Mouse (Mus musculus): ENCODE results near the gene Nectin1. TPM values are rescaled to one million over a fixed set of nuclear protein-coding genes. Genes with fewer than 3 reads are reported as not detected.

Nectin1 gene
- total RNA-seq, 2 experiments from 2014 or later: 112 to 114 TPM

DNA sequence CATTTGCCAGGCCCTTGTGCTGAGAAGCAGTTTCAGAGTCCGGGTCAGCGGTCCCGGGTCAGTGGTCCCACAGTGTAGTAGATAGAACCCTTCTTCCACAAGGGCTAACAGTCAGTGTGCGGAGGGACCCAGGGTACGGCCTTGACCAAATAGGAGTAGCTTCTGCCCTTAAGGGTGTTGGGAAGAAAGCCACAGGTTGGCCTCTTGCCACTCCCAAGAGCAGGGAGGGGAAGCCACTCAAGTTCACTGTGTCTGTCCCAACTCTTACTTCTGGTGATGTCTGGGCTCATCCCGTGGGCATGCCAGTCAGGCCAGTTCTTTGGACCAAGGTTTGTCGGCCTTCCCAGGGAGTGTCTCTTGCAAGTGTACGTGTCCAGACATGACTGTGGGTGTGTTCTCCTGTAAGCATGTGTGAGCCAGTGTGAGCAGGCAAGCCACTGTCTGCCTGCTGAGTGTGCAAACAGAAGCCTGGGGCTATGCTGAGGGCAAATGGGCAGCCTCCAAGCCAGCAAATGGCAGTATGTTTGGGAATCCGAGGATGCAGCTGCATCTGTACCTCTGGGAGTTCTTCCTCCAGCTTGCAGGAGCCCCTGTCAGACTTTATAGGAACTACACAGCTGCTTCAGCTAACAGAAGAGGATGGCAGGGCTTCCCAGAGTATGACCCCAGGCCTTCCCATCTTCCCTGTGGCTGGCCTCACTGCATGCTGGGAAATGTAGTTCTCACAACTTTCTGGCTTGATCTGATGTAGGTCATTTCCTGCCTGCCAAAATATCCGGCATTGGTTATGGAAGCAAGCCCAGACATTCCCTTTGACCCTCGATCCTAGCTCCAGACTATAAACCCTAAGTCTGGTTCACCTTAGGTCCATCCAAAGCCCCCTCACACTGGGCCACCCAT, 53.3 kb downstream of the Nectin1 start:
- no peak for DNase-seq (ENCODE audit: extremely low spot score in 1 of 2, low spot score in 2 of 2)
- Histone ChIP-seq H3K27ac (no peak overlapping the region), H3K4me3 (no peak overlapping the region)
- intact Hi-C loops (cut with DNase I): no loop called here
- TF ChIP-seq CTCF (IDR thresholded peaks at IDR 0.05): no peak

- Histone ChIP-seq H3K27ac (no peak overlapping the region), H3K4me3 (no peak overlapping the region)
- DNase-seq (ENCODE audit: extremely low spot score in 1 of 2, low spot score in 2 of 2): no peak
- intact Hi-C loops (cut with DNase I): no loop called here
- TF ChIP-seq CTCF (IDR thresholded peaks at IDR 0.05): no peak
Measured at GRCm38 (mm10) chr9:43797746-43798145, 54.0 kb downstream of the Nectin1 start.

- H3K27ac ChIP-seq: no peak overlapping the region
- intact Hi-C loops (cut with DNase I): loop anchor here (2.0 kb wide), 1 partner anchor 462 kb away; no protein-coding TSS in a partner anchor
- no peak for DNase-seq (ENCODE audit: extremely low spot score in 1 of 2, low spot score in 2 of 2)
- H3K4me3 ChIP-seq: no peak overlapping the region
- TF ChIP-seq CTCF (IDR thresholded peaks at IDR 0.05): no peak
Measured at GRCm38 (mm10) chr9:43800525-43800924, 56.7 kb downstream of the Nectin1 start.

- peak; percentile 84 for TF ChIP-seq CTCF (IDR thresholded peaks at IDR 0.05)
- intact Hi-C loops (cut with DNase I): loop anchor here (2.0 kb wide), 2 partner anchors 59 to 463 kb away; partner anchors contain the start of gene Nectin1
- no peak overlapping the region for H3K4me3 ChIP-seq
- no peak overlapping the region for H3K27ac ChIP-seq
- DNase-seq (ENCODE audit: extremely low spot score in 1 of 2, low spot score in 2 of 2): peak; percentile 39 to 43
Measured at GRCm38 (mm10) chr9:43801911-43802310, 58.1 kb downstream of the Nectin1 start.

DNA sequence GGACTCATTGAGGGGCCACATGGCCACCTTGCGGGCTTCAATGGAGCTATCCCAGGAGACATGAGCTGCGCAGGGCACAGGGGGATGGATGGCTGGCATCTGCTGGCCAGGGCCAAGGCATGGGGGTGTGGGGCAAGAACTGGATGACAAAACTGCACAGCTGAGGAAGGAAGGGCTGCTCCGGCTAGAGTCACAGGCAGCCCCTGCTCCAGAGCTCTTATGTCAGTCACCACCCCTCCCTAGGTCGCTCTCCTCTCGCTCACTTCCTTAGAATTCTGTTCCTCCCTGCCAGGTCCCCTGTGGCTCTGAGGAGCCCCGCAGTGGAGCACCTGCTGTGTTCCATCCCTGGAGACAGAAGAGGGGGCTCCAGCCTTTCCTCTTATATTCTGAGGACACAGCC, 63.8 kb downstream of the Nectin1 start:
- Histone ChIP-seq H3K4me3 (no peak overlapping the region), H3K27ac (no peak overlapping the region)
- no peak for TF ChIP-seq CTCF (IDR thresholded peaks at IDR 0.05)
- intact Hi-C loops (cut with DNase I): no loop called here
- DNase-seq (ENCODE audit: extremely low spot score in 1 of 2, low spot score in 2 of 2): no peak

- no peak overlapping the region for H3K27ac ChIP-seq
- TF ChIP-seq CTCF (IDR thresholded peaks at IDR 0.05): no peak
- no peak overlapping the region for H3K4me3 ChIP-seq
- intact Hi-C loops (cut with DNase I): no loop called here
- DNase-seq (ENCODE audit: extremely low spot score in 1 of 2, low spot score in 2 of 2): no peak
Measured at GRCm38 (mm10) chr9:43808099-43808498, 64.3 kb downstream of the Nectin1 start.

DNA sequence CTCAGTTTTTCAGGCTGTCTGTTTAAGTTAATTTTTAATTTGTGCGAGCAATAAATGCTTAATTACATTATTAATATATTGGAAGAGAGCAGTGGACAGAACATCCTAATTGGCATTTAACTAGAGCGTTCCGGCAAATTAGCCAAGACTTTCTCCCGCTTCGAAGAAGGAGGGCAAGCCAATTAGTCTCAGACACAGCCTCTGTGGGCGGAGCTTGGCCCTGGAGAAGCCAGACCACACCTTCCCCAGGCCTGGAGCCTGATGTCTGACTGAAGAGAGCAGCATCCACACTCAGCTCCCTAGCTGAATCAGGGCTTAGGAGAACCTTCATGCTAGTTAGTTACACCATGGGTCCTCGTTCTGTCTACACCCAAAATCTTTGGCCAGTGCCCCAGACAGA, 64.8 kb downstream of the Nectin1 start:
- no peak for DNase-seq (ENCODE audit: extremely low spot score in 1 of 2, low spot score in 2 of 2)
- TF ChIP-seq CTCF (IDR thresholded peaks at IDR 0.05): no peak
- H3K27ac ChIP-seq: no peak overlapping the region
- intact Hi-C loops (cut with DNase I): no loop called here
- no peak overlapping the region for H3K4me3 ChIP-seq

DNA sequence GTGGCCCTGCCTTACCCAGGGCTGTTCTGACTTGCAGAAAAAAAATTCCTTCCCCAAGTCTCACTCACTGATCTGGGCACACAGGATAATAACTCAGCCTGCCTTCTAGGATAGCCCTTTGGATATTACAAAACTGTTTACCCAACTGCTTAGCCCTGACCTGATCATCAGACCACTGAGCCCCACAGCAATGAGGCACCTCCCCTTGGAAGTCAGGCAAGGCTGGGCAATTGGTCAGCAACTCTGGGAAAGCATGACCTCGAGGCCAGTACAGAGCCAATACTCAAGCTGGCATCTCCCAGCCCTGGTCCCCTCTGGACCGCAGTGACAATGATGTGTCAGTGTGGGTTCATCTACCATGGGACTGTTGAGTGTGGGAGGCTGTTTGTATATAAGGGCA, 69.4 kb downstream of the Nectin1 start:
- Histone ChIP-seq H3K27ac (no peak overlapping the region), H3K4me3 (no peak overlapping the region)
- no peak for TF ChIP-seq CTCF (IDR thresholded peaks at IDR 0.05)
- DNase-seq (ENCODE audit: extremely low spot score in 1 of 2, low spot score in 2 of 2): no peak
- intact Hi-C loops (cut with DNase I): no loop called here

GRCm38 (mm10) chr9:43822206-43822605, 78.4 kb downstream of the Nectin1 start:
- no peak for TF ChIP-seq CTCF (IDR thresholded peaks at IDR 0.05)
- intact Hi-C loops (cut with DNase I): no loop called here

DNA sequence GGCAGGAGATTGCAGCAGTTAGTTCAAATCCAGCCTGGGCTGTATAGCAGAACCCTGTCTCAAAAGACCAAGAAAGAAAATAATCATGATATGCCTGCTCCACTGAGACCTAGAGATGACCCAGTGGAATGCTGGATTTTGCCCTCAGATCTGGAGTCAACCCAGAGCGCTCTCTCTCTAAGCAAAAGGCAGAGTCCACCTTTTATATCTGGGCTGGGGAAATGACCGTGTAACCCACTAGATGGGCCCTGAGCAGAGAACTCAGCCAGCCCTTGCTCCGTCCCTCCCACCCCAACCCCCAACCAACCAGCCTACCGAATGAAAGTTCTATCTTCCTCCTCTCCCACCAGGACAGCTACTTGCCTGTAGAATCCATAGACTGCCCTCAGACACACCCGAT, 81.4 kb downstream of the Nectin1 start:
- no peak for TF ChIP-seq CTCF (IDR thresholded peaks at IDR 0.05)
- intact Hi-C loops (cut with DNase I): loop anchor here (5.0 kb wide), 2 partner anchors 83 to 488 kb away; partner anchors contain the start of gene Nectin1
- no peak for DNase-seq (ENCODE audit: extremely low spot score in 1 of 2, low spot score in 2 of 2)
- Histone ChIP-seq H3K4me3 (no peak overlapping the region), H3K27ac (no peak overlapping the region)

More at GRCm38 (mm10) chr9:43822206-43822605, 78.4 kb downstream of the Nectin1 start:
- Histone ChIP-seq H3K4me3 (no peak overlapping the region), H3K27ac (no peak overlapping the region)
- DNase-seq (ENCODE audit: extremely low spot score in 1 of 2, low spot score in 2 of 2): no peak

DNA sequence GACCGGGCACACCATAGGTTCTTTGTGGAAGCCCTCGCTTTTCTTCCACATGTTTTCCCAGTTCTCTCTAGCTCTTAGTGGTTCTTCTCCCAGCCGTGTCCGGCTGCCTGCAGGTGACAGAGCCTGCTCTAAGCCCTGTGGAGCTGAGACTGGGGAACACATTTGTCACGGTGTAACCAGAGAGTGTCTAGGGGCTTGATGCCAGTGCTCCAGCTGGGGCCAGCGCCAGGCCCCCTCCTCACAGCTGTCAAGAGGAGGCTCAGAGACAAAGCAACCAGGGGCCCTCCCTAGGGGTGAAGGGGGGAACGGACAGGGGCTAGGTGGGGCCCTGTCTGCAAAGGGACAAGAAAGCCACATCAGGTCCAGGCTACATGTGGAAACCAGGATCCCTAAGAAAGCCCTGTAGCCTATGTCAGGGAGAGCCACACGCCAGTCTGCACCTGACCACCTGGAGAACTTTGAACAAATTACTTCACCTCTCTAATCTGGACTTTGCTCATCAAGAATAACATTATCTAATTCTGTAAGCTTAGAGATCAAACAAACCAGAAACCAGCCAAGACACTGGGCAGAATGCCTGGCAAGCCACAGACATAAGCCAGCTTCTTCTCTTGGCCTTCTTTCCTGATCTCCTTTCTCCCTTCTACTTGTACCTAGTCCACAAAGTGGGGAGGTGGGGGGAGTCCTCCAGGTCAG, 82.9 kb downstream of the Nectin1 start:
- no peak for TF ChIP-seq CTCF (IDR thresholded peaks at IDR 0.05)
- no peak for DNase-seq (ENCODE audit: extremely low spot score in 1 of 2, low spot score in 2 of 2)
- intact Hi-C loops (cut with DNase I): loop anchor here (5.0 kb wide), 2 partner anchors 84 to 489 kb away; partner anchors contain the start of gene Nectin1
- Histone ChIP-seq H3K27ac (no peak overlapping the region), H3K4me3 (no peak overlapping the region)

- peak; percentile 52 to 53 for DNase-seq (ENCODE audit: extremely low spot score in 1 of 2, low spot score in 2 of 2)
- Histone ChIP-seq H3K4me3 (no peak overlapping the region), H3K27ac (no peak overlapping the region)
- intact Hi-C loops (cut with DNase I): loop anchor here (5.0 kb wide), 2 partner anchors 85 to 490 kb away; partner anchors contain the start of gene Nectin1
- TF ChIP-seq CTCF (IDR thresholded peaks at IDR 0.05): peak; percentile 81
Measured at GRCm38 (mm10) chr9:43827593-43827992, 83.8 kb downstream of the Nectin1 start.
